Comparison of ENCODE assay signal across 8 mouse cellular contexts in genomic region chr9:117250036-117250830, GRCm38 (mm10).
DNase-seq lines count a peak whose midpoint lies in the region; ATAC-seq and TF ChIP-seq lines count a peak whose summit lies in the region.

No protein-coding gene starts in this region.

- H3K9me3 ChIP-seq in heart, embryonic 11.5 days (replicated peaks; ENCODE audit: control insufficient read depth, low read length) = no peaks in the 10 kb centered on the region
- no peaks in the 10 kb centered on the region for H3K9me3 ChIP-seq in hindbrain, embryonic 14.5 days (ENCODE audit: control insufficient read depth, low read length)
- no peaks in the 10 kb centered on the region for H3K9me3 ChIP-seq in midbrain, embryonic 16.5 days (replicated peaks; ENCODE audit: control insufficient read depth, low read length, poor library complexity, severe bottlenecking)

- no peaks in the 10 kb centered on the region for H3K27me3 ChIP-seq in heart, embryonic 11.5 days (ENCODE audit: control insufficient read depth, insufficient read depth, low read length)
- no peaks in the 10 kb centered on the region for H3K27me3 ChIP-seq in hindbrain, embryonic 14.5 days (ENCODE audit: control insufficient read depth, insufficient read depth, low read length)
- no peaks in the 10 kb centered on the region for H3K27me3 ChIP-seq in midbrain, embryonic 16.5 days (ENCODE audit: control insufficient read depth, insufficient read depth, low read depth, low read length)

- DNase-seq in heart, adult 9 months (ENCODE audit: low spot score in 2 of 2) = no peak
- DNase-seq in hindbrain, embryonic 14.5 days (ENCODE audit: low spot score) = peak; percentile 44
- no peak for DNase-seq in frontal cortex, postnatal 36 days (ENCODE audit: low spot score in 2 of 2)
- DNase-seq in right cerebral cortex, adult 2 months (ENCODE audit: low spot score in 2 of 2) = no peak
- DNase-seq in layer of hippocampus, adult 11-12 months (ENCODE audit: low spot score) = no peak

- H3K36me3 ChIP-seq in heart, embryonic 11.5 days (ENCODE audit: control insufficient read depth, insufficient read depth, low read length) = no peaks in the 10 kb centered on the region
- H3K36me3 ChIP-seq in hindbrain, embryonic 14.5 days (replicated peaks; ENCODE audit: control insufficient read depth, insufficient read depth) = no peaks in the 10 kb centered on the region
- no peaks in the 10 kb centered on the region for H3K36me3 ChIP-seq in midbrain, embryonic 16.5 days (ENCODE audit: control insufficient read depth, insufficient read depth, low read length)

- peaks cover 28% of the 10 kb centered on the region for H3K4me1 ChIP-seq in heart, embryonic 11.5 days (ENCODE audit: control insufficient read depth, insufficient read depth, low read length)
- no peaks in the 10 kb centered on the region; the same call in 1 of the 2 replicates for H3K4me1 ChIP-seq in cortical plate, adult 2 months (ENCODE audit: control insufficient read depth, insufficient read depth, low read length)
- H3K4me1 ChIP-seq in hindbrain, embryonic 14.5 days (replicated peaks; ENCODE audit: control insufficient read depth, insufficient read depth, low read length) = peaks cover 29% of the 10 kb centered on the region; the same call in 1 of the 2 replicates
- H3K4me1 ChIP-seq in midbrain, embryonic 16.5 days (ENCODE audit: control insufficient read depth, insufficient read depth, low read length) = peaks cover 10% of the 10 kb centered on the region

- H3K4me2 ChIP-seq in heart, embryonic 11.5 days = peak overlapping the region; percentile 78
- peak overlapping the region; percentile 78 for H3K4me2 ChIP-seq in hindbrain, embryonic 14.5 days (replicated peaks)
- peak overlapping the region; percentile 64 for H3K4me2 ChIP-seq in midbrain, embryonic 16.5 days (ENCODE audit: low read length)

- WGBS in heart, embryonic 11.5 days (ENCODE audit: insufficient replicate concordance) = 31% methylated on average over 13 of the region's 13 CpGs
- 29% methylated on average over 13 of the region's 13 CpGs for WGBS in hindbrain, embryonic 14.5 days
- 29% methylated on average over 13 of the region's 13 CpGs for WGBS in midbrain, embryonic 16.5 days

- H3K9ac ChIP-seq in heart, embryonic 11.5 days (ENCODE audit: low read depth, low read length) = peak overlapping the region; percentile 89
- peak overlapping the region; percentile 77 for H3K9ac ChIP-seq in hindbrain, embryonic 14.5 days
- peak overlapping the region; percentile 39 for H3K9ac ChIP-seq in midbrain, embryonic 16.5 days (ENCODE audit: low read depth, low read length)

- no peak for ATAC-seq in heart, embryonic 11.5 days (replicated peaks; ENCODE audit: insufficient number of reproducible peaks, low FRiP score, low TSS enrichment)
- peak; percentile 63; the same call in 1 of the 2 replicates for ATAC-seq in hindbrain, embryonic 14.5 days (ENCODE audit: low FRiP score)
- ATAC-seq in midbrain, embryonic 16.5 days = peak; percentile 40; the same call in 1 of the 2 replicates

- H3K27ac ChIP-seq in heart, embryonic 11.5 days (ENCODE audit: low read depth, low read length) = peak overlapping the region; percentile 57
- H3K27ac ChIP-seq in cortical plate, adult 2 months (ENCODE audit: insufficient read depth, low read length) = no peak overlapping the region
- H3K27ac ChIP-seq in hindbrain, embryonic 14.5 days = peak overlapping the region; percentile 87; the same call in 1 of the 2 replicates
- H3K27ac ChIP-seq in midbrain, embryonic 16.5 days (ENCODE audit: low read length) = peak overlapping the region; percentile 12; the same call in 1 of the 2 replicates

- TF ChIP-seq POLR2A in cortical plate, adult 2 months (IDR thresholded peaks at IDR 0.05; ENCODE audit: extremely low read depth, insufficient read depth, low read length) = no peak

- TF ChIP-seq CTCF in cortical plate, adult 2 months (IDR thresholded peaks at IDR 0.05; ENCODE audit: extremely low read depth, insufficient read depth, low read length) = no peak

- H3K4me3 ChIP-seq in heart, embryonic 11.5 days (ENCODE audit: low read depth, low read length) = peak overlapping the region; percentile 75
- peak overlapping the region; percentile 16 for H3K4me3 ChIP-seq in cortical plate, adult 2 months (ENCODE audit: insufficient read depth, low read length)
- H3K4me3 ChIP-seq in hindbrain, embryonic 14.5 days (replicated peaks; ENCODE audit: low read length) = peak overlapping the region; percentile 60
- peak overlapping the region; percentile 51 for H3K4me3 ChIP-seq in midbrain, embryonic 16.5 days (ENCODE audit: low read depth, low read length)

Comparison
In these comparisons a context has a peak if more than half of its experiments do, and no peak if none do; other contexts are left out.
1. H3K4me3 ChIP-seq: peak in every context shown above with its lines; median percentile 75 in heart, embryonic 11.5 days; 60 in hindbrain, embryonic 14.5 days; 51 in midbrain, embryonic 16.5 days; 16 in cortical plate, adult 2 months.
2. H3K9ac ChIP-seq: peak in every context shown above with its lines; median percentile 89 in heart, embryonic 11.5 days; 77 in hindbrain, embryonic 14.5 days; 39 in midbrain, embryonic 16.5 days.